Mouse (Mus musculus) MEL (cell line): ENCODE results near the gene Fnbp1l. TPM values are rescaled to one million over a fixed set of nuclear protein-coding genes. Genes with fewer than 3 reads are reported as not detected.

Source experiments
- DNase-seq: peaks from one replicate; pipeline ENCODE4 v3.0.0; 2011; ENCODE audit warnings: low read depth, low spot score
- H3K27ac ChIP-seq: 2 replicates; pipeline ENCODE4 v1.5.1; 2012; ENCODE audit warnings: low read depth, mild to moderate bottlenecking, control low read depth, low read length, moderate library complexity; ENCODE audit not compliant: control insufficient read depth
- H3K27me3 ChIP-seq, 2 experiments: fragments of 150-350 bp in 1 of 2; sonication (generic) in 1 of 2; 2 replicates each; pipeline ENCODE4 v1.6.1; 2012; ENCODE audit warnings: low read length in 2 of 2, mild to moderate bottlenecking in 2 of 2, improper control_type of control experiment in 1 of 2, moderate library complexity in 1 of 2; ENCODE audit not compliant: insufficient read depth in 2 of 2, control insufficient read depth in 1 of 2
- H3K36me3 ChIP-seq, 2 experiments: 2 replicates each; pipeline ENCODE4 v1.6.1; 2012 to 2014; ENCODE audit warnings: low read length in 2 of 2, improper control_type of control experiment in 1 of 2, inconsistent platforms in 1 of 2, mild to moderate bottlenecking in 1 of 2; ENCODE audit not compliant: insufficient read depth in 2 of 2, control insufficient read depth in 1 of 2
- H3K4me1 ChIP-seq, 2 experiments: fragments of 150-350 bp in 1 of 2; sonication (generic) in 1 of 2; 2 replicates each; pipeline ENCODE4 v1.6.1; 2012; ENCODE audit warnings: low read length in 2 of 2, improper control_type of control experiment in 1 of 2, mild to moderate bottlenecking in 1 of 2; ENCODE audit not compliant: insufficient read depth in 2 of 2, control insufficient read depth in 1 of 2
- H3K4me3 ChIP-seq, 2 experiments: fragments of 150-350 bp in 1 of 2; sonication (generic) in 1 of 2; 2 replicates each; pipeline ENCODE4 v1.5.1; 2012; ENCODE audit warnings: low read depth in 2 of 2, low read length in 2 of 2, mild to moderate bottlenecking in 2 of 2, moderate library complexity in 2 of 2, control low read depth in 1 of 2, improper control_type of control experiment in 1 of 2; ENCODE audit not compliant: control insufficient read depth in 1 of 2, insufficient read depth in 1 of 2
- H3K79me2 ChIP-seq: 2 replicates; pipeline ENCODE4 v1.6.1; 2012; ENCODE audit warnings: mild to moderate bottlenecking, low read length, moderate library complexity; ENCODE audit not compliant: control insufficient read depth, poor library complexity, insufficient read depth
- H3K9ac ChIP-seq: 2 replicates; pipeline ENCODE4 v1.6.1; 2012; ENCODE audit warnings: low read depth, mild to moderate bottlenecking, control low read depth, low read length, moderate library complexity; ENCODE audit not compliant: control insufficient read depth, poor library complexity, severe bottlenecking
- H3K9me3 ChIP-seq: fragments of 150-350 bp; sonication (generic); replicated peaks from 2 replicates; pipeline ENCODE4 v1.6.1; 2012; ENCODE audit warnings: mild to moderate bottlenecking, low read length, improper control_type of control experiment, moderate library complexity; ENCODE audit not compliant: insufficient read depth
- CHD1 ChIP-seq: IDR thresholded peaks from 2 replicates; pipeline ENCODE4 v1.6.1; 2012; ENCODE audit warnings: low read depth, mild to moderate bottlenecking, inconsistent platforms, low read length, improper control_type of control experiment
- CHD2 ChIP-seq: IDR thresholded peaks from 2 replicates; pipeline ENCODE4 v1.6.1; 2011; ENCODE audit warnings: low read length, improper control_type of control experiment
- CTCF ChIP-seq, 3 experiments: IDR thresholded peaks in 2 of 3; conservative IDR thresholded peaks in 1 of 3; 2 replicates each; pipeline ENCODE4 v1.5.1; 2011 to 2012; ENCODE audit warnings: low read length in 3 of 3, low read depth in 2 of 3, mild to moderate bottlenecking in 2 of 3, improper control_type of control experiment in 1 of 3, inconsistent platforms in 1 of 3, mixed read lengths in 1 of 3, moderate library complexity in 1 of 3; ENCODE audit not compliant: control insufficient read depth in 1 of 3, insufficient read depth in 1 of 3, poor library complexity in 1 of 3, severe bottlenecking in 1 of 3
- E2F4 ChIP-seq: IDR thresholded peaks from 2 replicates; pipeline ENCODE4 v1.6.1; 2011; ENCODE audit warnings: low read depth, low read length, improper control_type of control experiment, borderline replicate concordance
- ELF1 ChIP-seq: IDR thresholded peaks from 2 replicates; pipeline ENCODE4 v1.6.1; 2014; ENCODE audit warnings: low read depth, mild to moderate bottlenecking, inconsistent platforms, low read length, improper control_type of control experiment, moderate library complexity
- ETS1 ChIP-seq: IDR thresholded peaks from 2 replicates; pipeline ENCODE4 v1.6.1; 2012; ENCODE audit warnings: low read depth, mild to moderate bottlenecking, inconsistent platforms, low read length, improper control_type of control experiment, moderate library complexity
- MAFK ChIP-seq: IDR thresholded peaks from 2 replicates; pipeline ENCODE4 v1.6.1; 2011; ENCODE audit warnings: low read depth, mild to moderate bottlenecking, low read length, improper control_type of control experiment, borderline replicate concordance
- MAX ChIP-seq: IDR thresholded peaks from 2 replicates; pipeline ENCODE4 v1.6.1; 2011; ENCODE audit warnings: low read length, improper control_type of control experiment
- MAZ ChIP-seq: IDR thresholded peaks from 2 replicates; pipeline ENCODE4 v1.6.1; 2012; ENCODE audit warnings: low read depth, mild to moderate bottlenecking, inconsistent platforms, low read length, improper control_type of control experiment
- MEF2A ChIP-seq: IDR thresholded peaks from 2 replicates; pipeline ENCODE4 v1.6.1; 2014; ENCODE audit warnings: low read depth, mild to moderate bottlenecking, inconsistent platforms, low read length, improper control_type of control experiment; ENCODE audit not compliant: poor library complexity, insufficient replicate concordance, severe bottlenecking; ENCODE audit errors: extremely low read depth
- MXI1 ChIP-seq: IDR thresholded peaks from 2 replicates; pipeline ENCODE4 v1.6.1; 2011; ENCODE audit warnings: mild to moderate bottlenecking, low read depth, low read length, improper control_type of control experiment
- MYB ChIP-seq: IDR thresholded peaks from 2 replicates; pipeline ENCODE4 v1.6.1; 2011; ENCODE audit warnings: mild to moderate bottlenecking, low read depth, low read length, improper control_type of control experiment
- NELFE ChIP-seq: IDR thresholded peaks from 2 replicates; pipeline ENCODE4 v1.6.1; 2011; ENCODE audit warnings: low read depth, low read length, improper control_type of control experiment
- NRF1 ChIP-seq: IDR thresholded peaks from 2 replicates; pipeline ENCODE4 v1.6.1; 2014; ENCODE audit warnings: low read depth, mild to moderate bottlenecking, inconsistent platforms, low read length, improper control_type of control experiment, moderate library complexity; ENCODE audit not compliant: poor library complexity, insufficient read depth, severe bottlenecking
- POLR2A ChIP-seq, 2 experiments: IDR thresholded peaks; 2 replicates each; pipeline ENCODE4 v1.6.1; 2011 to 2012; ENCODE audit warnings: low read length in 2 of 2, mild to moderate bottlenecking in 2 of 2, control low read depth in 1 of 2, improper control_type of control experiment in 1 of 2, low read depth in 1 of 2, moderate library complexity in 1 of 2; ENCODE audit not compliant: control insufficient read depth in 1 of 2, insufficient read depth in 1 of 2, poor library complexity in 1 of 2
- POLR2AphosphoS5 ChIP-seq: IDR thresholded peaks from 2 replicates; pipeline ENCODE4 v1.6.1; 2012; ENCODE audit warnings: low read depth, borderline replicate concordance, mild to moderate bottlenecking, inconsistent platforms, low read length, moderate library complexity, mixed read lengths
- RAD21 ChIP-seq: IDR thresholded peaks from 2 replicates; pipeline ENCODE4 v1.6.1; 2011; ENCODE audit warnings: mild to moderate bottlenecking, low read depth, low read length, improper control_type of control experiment
- SIN3A ChIP-seq: IDR thresholded peaks from 2 replicates; pipeline ENCODE4 v1.6.1; 2012; ENCODE audit warnings: low read length, improper control_type of control experiment, inconsistent platforms
- TAL1 ChIP-seq: IDR thresholded peaks from 2 replicates; pipeline ENCODE4 v1.6.1; 2012; ENCODE audit warnings: mild to moderate bottlenecking, inconsistent platforms, low read length, moderate library complexity, mixed read lengths
- UBTF ChIP-seq: IDR thresholded peaks from 2 replicates; pipeline ENCODE4 v1.6.1; 2012; ENCODE audit warnings: low read depth, mild to moderate bottlenecking, inconsistent platforms, low read length, improper control_type of control experiment, moderate library complexity, borderline replicate concordance; ENCODE audit not compliant: insufficient read depth
- USF1 ChIP-seq: IDR thresholded peaks from 2 replicates; pipeline ENCODE4 v1.6.1; 2014; ENCODE audit warnings: low read depth, mild to moderate bottlenecking, inconsistent platforms, low read length, improper control_type of control experiment, moderate library complexity
- ZKSCAN1 ChIP-seq: IDR thresholded peaks from 2 replicates; pipeline ENCODE4 v1.6.1; 2012; ENCODE audit warnings: low read depth, mild to moderate bottlenecking, inconsistent platforms, low read length, improper control_type of control experiment, moderate library complexity
- ZMIZ1 ChIP-seq: IDR thresholded peaks from 2 replicates; pipeline ENCODE4 v1.6.1; 2012; ENCODE audit warnings: low read depth, mild to moderate bottlenecking, inconsistent platforms, low read length, improper control_type of control experiment, moderate library complexity
- ZNF384 ChIP-seq: IDR thresholded peaks from 2 replicates; pipeline ENCODE4 v1.6.1; 2012; ENCODE audit warnings: low read depth, mild to moderate bottlenecking, inconsistent platforms, low read length, improper control_type of control experiment
- polyA plus RNA-seq, 2 experiments: library from polyadenylated mRNA; stranded (reverse) in 1 of 2; unstranded in 1 of 2; fragments of >175 nt in 1 of 2; fragments of >200 nt in 1 of 2; gene quantifications; 2 replicates each; pipeline versions ENCODE4 v1.2.1 to v1.2.4; 2012; ENCODE audit warnings: low replicate concordance in 2 of 2, low read depth in 1 of 2; ENCODE audit not compliant: insufficient read length in 2 of 2, insufficient read depth in 1 of 2, missing spikeins in 1 of 2
- total RNA-seq: library from RNA; depleted of rRNA; stranded (reverse); fragments of 300-350 nt; gene quantifications from 2 replicates; pipeline ENCODE4 v1.2.3, GENCODE M21; 2012

Gene Fnbp1l
- total and polyA plus RNA-seq, 3 experiments, result not detected

GRCm38 (mm10) chr3:122617613-122618340 is 1.7 kb downstream of the Fnbp1l start:
- H3K9me3 ChIP-seq, result no peaks in the 10 kb centered on the region
- no peak for DNase-seq
- H3K4me3 ChIP-seq, result no peak overlapping the region
- H3K27me3 ChIP-seq, result no peaks in the 10 kb centered on the region
- no peak overlapping the region for H3K9ac ChIP-seq
- H3K4me1 ChIP-seq, result no peaks in the 10 kb centered on the region
- no peak for TF ChIP-seq CTCF (IDR thresholded peaks at IDR 0.05 in 2 of 3, conservative IDR thresholded peaks at IDR 0.05 in 1 of 3; ENCODE audit: control insufficient read depth in 1 of 3, insufficient read depth in 1 of 3, low read depth in 2 of 3, low read length in 3 of 3, poor library complexity in 1 of 3, severe bottlenecking in 1 of 3)
- TF ChIP-seq MAFK, result no peak
- no peak for TF ChIP-seq POLR2AphosphoS5
- no peak for TF ChIP-seq USF1
- no peak for TF ChIP-seq TAL1
- TF ChIP-seq CHD1, result no peak
- no peak for TF ChIP-seq ELF1
- TF ChIP-seq MEF2A, result no peak
- no peak for TF ChIP-seq MAX
- TF ChIP-seq E2F4, result no peak
- no peak for TF ChIP-seq NRF1
- TF ChIP-seq MXI1, result no peak
- TF ChIP-seq MYB, result no peak
- TF ChIP-seq UBTF, result no peak
- TF ChIP-seq CHD2, result no peak
- no peak for TF ChIP-seq POLR2A (IDR thresholded peaks at IDR 0.05; ENCODE audit: control insufficient read depth in 1 of 2, insufficient read depth in 1 of 2, low read depth in 1 of 2, low read length in 2 of 2, poor library complexity in 1 of 2)
- TF ChIP-seq ZKSCAN1, result no peak
- TF ChIP-seq ZNF384, result no peak
- TF ChIP-seq ETS1, result no peak
- no peaks in the 10 kb centered on the region for H3K36me3 ChIP-seq
- H3K79me2 ChIP-seq, result no peaks in the 10 kb centered on the region
- no peak overlapping the region for H3K27ac ChIP-seq

GRCm38 (mm10) chr3:122612537-122612936 is 7.0 kb downstream of the Fnbp1l start:
- no peak overlapping the region for H3K9ac ChIP-seq
- no peak for DNase-seq
- H3K36me3 ChIP-seq, result no peaks in the 10 kb centered on the region
- no peaks in the 10 kb centered on the region for H3K79me2 ChIP-seq
- H3K4me3 ChIP-seq, result no peak overlapping the region
- no peak overlapping the region for H3K27ac ChIP-seq
- no peak for TF ChIP-seq MAZ
- no peak for TF ChIP-seq NRF1
- TF ChIP-seq CTCF (IDR thresholded peaks at IDR 0.05 in 2 of 3, conservative IDR thresholded peaks at IDR 0.05 in 1 of 3; ENCODE audit: control insufficient read depth in 1 of 3, insufficient read depth in 1 of 3, low read depth in 2 of 3, low read length in 3 of 3, poor library complexity in 1 of 3, severe bottlenecking in 1 of 3), result no peak
- no peak for TF ChIP-seq UBTF
- no peak for TF ChIP-seq RAD21
- TF ChIP-seq NELFE, result no peak
- no peak for TF ChIP-seq ZMIZ1
- no peak for TF ChIP-seq ELF1
- no peak for TF ChIP-seq SIN3A
- no peaks in the 10 kb centered on the region for H3K9me3 ChIP-seq
- no peaks in the 10 kb centered on the region for H3K4me1 ChIP-seq
- no peaks in the 10 kb centered on the region for H3K27me3 ChIP-seq
